Mouse (Mus musculus) B cell, adult 2 months (primary cell): ENCODE measurements at regions not wholly inside any gene's neighbourhood (a gene's known extent, or its start where the extent isn't known, plus 50 kb on each side); places are given as distances from the start of the nearest gene placed in this dataset.

Experiments
- DNase-seq, 2 experiments: peaks; one replicate each; pipeline ENCODE4 v3.0.0; 2022

- no peak for DNase-seq
Observed at GRCm38 (mm10) chr14:64580086-64580485, 476.0 kb downstream of the Prss52 start.

- no peak for DNase-seq
Observed at GRCm38 (mm10) chr14:64580862-64581261, 476.8 kb downstream of the Prss52 start.

GRCm38 (mm10) chr14:64581705-64582104, 477.6 kb downstream of the Prss52 start:
- DNase-seq, result no peak

GRCm38 (mm10) chr14:64582822-64583221, 478.7 kb downstream of the Prss52 start:
- DNase-seq, result no peak

- no peak for DNase-seq
Observed at GRCm38 (mm10) chr14:64584221-64584620, 480.1 kb downstream of the Prss52 start.

GRCm38 (mm10) chr14:64585081-64585470, 481.0 kb downstream of the Prss52 start:
- DNase-seq, result no peak

GRCm38 (mm10) chr14:64585471-64586192, 481.5 kb downstream of the Prss52 start:
- DNase-seq, result peak in 1 of 2 experiments; percentile 1

- DNase-seq, result peak in 1 of 2 experiments; percentile 2
Observed at GRCm38 (mm10) chr14:64586386-64586859, 482.3 kb downstream of the Prss52 start.

- DNase-seq, result peak; percentile 19 to 29
Observed at GRCm38 (mm10) chr14:64586860-64587698, 483.0 kb downstream of the Prss52 start.

- DNase-seq, result no peak
Observed at GRCm38 (mm10) chr14:64587699-64588434, 483.8 kb downstream of the Prss52 start.

GRCm38 (mm10) chr14:64588561-64588960, 484.5 kb downstream of the Prss52 start:
- no peak for DNase-seq

GRCm38 (mm10) chr14:64589126-64589525, 485.0 kb downstream of the Prss52 start:
- no peak for DNase-seq

- no peak for DNase-seq
Observed at GRCm38 (mm10) chr14:64589571-64590547, 485.8 kb downstream of the Prss52 start.

GRCm38 (mm10) chr14:64590611-64591010, 486.5 kb downstream of the Prss52 start:
- no peak for DNase-seq

GRCm38 (mm10) chr14:64591091-64591976, 487.2 kb downstream of the Prss52 start:
- DNase-seq, result no peak

- DNase-seq, result no peak
Observed at GRCm38 (mm10) chr14:64592176-64592575, 488.1 kb downstream of the Prss52 start.

- no peak for DNase-seq
Observed at GRCm38 (mm10) chr14:64592706-64593320, 488.7 kb downstream of the Prss52 start.

GRCm38 (mm10) chr14:64593564-64593963, 489.5 kb downstream of the Prss52 start:
- no peak for DNase-seq

- no peak for DNase-seq
Observed at GRCm38 (mm10) chr14:64594021-64594561, 490.0 kb downstream of the Prss52 start.
